Mouse (Mus musculus): ENCODE measurements around the gene Kdm2b. TPM values are rescaled to one million over a fixed set of nuclear protein-coding genes. Genes with fewer than 3 reads are reported as not detected.
"Not testable (repeated sequence)": the region's sequence is repeated elsewhere in the genome, so short reads cannot be mapped to it uniquely, and the experiment has no call there.

Kdm2b gene
- polyA plus RNA-seq, 1 experiment from 2014 or later: 89.2 TPM

DNA sequence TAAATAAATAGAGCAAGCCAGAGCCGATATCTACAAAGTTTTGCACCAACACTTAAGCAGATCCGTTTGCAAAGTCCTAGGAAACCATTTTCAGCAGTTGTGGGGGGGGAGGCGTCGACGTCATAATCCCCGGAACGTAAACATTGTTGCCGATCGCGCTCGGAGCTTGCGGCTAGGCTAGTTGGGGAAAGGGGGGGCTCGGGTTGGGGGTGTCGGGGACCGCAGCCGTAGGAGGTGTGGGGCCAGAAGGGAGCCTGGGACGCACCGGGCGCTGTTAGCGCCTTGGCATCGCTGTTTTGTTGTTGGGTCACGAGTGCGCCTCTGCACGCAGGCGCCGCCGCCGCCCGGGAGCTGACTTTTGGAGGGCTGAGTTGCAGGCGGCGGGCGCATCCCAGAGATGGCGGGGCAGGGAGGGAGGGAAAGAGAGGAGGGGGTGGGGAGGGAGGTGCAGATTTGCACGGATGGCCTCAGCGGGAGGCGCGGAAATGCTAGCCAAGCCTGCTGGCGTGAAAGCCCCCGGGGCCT is 560 bp downstream of the Kdm2b start:
- H3K36me3 ChIP-seq: no peaks in the 10 kb centered on the region
- peak overlapping the region; percentile 79 for H3K27ac ChIP-seq (replicated peaks)
- peak overlapping the region; percentile 96 for H3K4me2 ChIP-seq
- H3K9ac ChIP-seq (replicated peaks): peak overlapping the region; percentile 48
- under 1% methylated on average over 32 of the region's 39 CpGs for WGBS
- peak; percentile 73; the same call in 1 of the 2 replicates for ATAC-seq (ENCODE audit: low FRiP score)
- H3K4me1 ChIP-seq: peaks cover 53% of the 10 kb centered on the region
- no peaks in the 10 kb centered on the region for H3K27me3 ChIP-seq (replicated peaks)
- peak overlapping the region; percentile 74 for H3K4me3 ChIP-seq (replicated peaks)
- H3K9me3 ChIP-seq (replicated peaks): no peaks in the 10 kb centered on the region

DNA sequence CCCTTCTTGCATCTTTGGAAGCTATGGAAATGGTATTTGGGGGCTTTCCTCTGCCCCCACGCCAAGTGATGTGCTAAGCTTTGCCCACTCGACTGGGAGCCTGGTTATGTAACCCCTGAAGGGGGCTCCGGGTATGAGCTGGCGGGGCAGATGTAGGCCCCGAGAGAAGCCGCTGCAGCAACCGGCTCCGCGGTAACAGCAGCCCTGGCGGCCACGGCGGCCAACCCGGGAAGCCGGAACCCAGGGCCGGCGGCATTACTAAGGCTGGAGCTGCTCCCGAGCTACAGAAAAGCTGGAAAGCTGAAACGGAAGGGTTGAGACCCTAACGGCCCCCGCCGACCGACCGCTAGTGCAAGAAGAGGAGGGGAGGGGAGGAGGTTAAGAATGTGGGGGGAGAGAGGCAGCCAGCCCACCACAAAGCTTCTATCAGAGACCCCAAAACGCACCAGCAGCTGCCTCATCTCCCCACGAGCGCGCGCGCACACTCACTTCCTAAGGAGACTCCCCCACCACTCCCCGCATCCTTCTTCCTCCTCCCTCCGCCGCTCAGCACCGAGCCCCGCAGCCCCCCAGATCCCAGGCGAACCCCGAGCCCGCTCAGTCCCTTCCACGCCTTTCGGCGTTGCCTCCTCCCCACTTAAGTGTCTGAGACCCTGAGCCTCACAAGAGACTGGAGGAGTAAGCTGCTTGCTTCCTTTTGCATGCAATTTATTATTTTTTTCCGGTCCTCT is 1.4 kb downstream of the Kdm2b start:
- H3K4me3 ChIP-seq (replicated peaks): peak overlapping the region; percentile 74
- no peaks in the 10 kb centered on the region for H3K9me3 ChIP-seq (replicated peaks)
- peak overlapping the region; percentile 96 for H3K4me2 ChIP-seq
- peak overlapping the region; percentile 48 for H3K9ac ChIP-seq (replicated peaks)
- H3K27me3 ChIP-seq (replicated peaks): no peaks in the 10 kb centered on the region
- ATAC-seq (ENCODE audit: low FRiP score): no peak
- peak overlapping the region; percentile 79 for H3K27ac ChIP-seq (replicated peaks)
- under 1% methylated on average over 41 of the region's 41 CpGs for WGBS
- peaks cover 53% of the 10 kb centered on the region for H3K4me1 ChIP-seq
- H3K36me3 ChIP-seq: no peaks in the 10 kb centered on the region

GRCm38 (mm10) chr5:122987211-122988020 is 2.2 kb downstream of the Kdm2b start:
- Histone ChIP-seq H3K27ac (replicated peaks) (no peak overlapping the region), H3K36me3 (no peaks in the 10 kb centered on the region), H3K4me1 (peaks cover 53% of the 10 kb centered on the region), H3K4me3 (replicated peaks) (peak overlapping the region; percentile 74), H3K9me3 (replicated peaks) (no peaks in the 10 kb centered on the region), H3K4me2 (peak overlapping the region; percentile 96), H3K9ac (replicated peaks) (peak overlapping the region; percentile 48), H3K27me3 (replicated peaks) (no peaks in the 10 kb centered on the region)
- ATAC-seq (ENCODE audit: low FRiP score): 0 out of 2 replicates have a peak, but pooled peaks have one; percentile 33
- WGBS: 2% methylated on average over 39 of the region's 39 CpGs

DNA sequence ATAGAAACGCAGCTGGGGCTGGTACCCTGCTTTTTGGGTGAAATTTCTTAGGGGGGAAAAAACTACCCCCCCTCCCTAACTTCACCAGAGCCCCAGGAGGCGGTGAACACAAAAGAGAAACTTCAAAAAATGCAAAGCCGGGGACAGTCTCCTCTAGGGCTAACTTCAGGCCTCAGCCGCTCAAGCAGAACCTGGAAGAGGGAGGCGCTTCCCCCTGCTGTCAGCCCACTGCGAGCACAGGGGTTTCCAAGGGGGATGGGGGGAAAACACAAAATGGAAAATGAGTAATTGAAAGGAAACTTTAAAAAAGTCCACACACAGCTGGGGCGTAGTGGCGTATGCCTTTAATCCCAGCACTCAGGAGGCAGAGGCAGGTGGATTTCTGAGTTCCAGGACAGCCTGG is 3.5 kb downstream of the Kdm2b start:
- no peak overlapping the region for H3K27ac ChIP-seq (replicated peaks)

DNA sequence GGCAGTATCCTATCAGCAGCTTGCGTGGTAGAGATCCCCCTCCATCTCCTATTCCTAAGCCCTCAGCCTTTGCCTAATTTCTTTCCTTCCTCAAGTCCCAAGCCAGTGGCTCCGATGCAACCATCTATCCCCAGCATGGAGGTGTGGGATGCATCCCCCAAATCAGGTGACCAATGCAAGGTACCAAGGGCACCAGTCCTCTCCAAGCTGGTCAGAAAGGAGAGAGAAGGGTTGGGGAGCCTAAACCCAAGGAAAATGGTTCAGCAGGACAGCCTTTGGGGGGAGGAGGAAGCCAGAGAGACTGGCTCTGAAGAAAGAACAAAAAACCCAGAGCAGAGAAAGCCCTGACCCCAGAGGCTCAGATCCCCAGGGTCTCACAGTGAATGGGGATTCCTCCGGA is 4.3 kb downstream of the Kdm2b start:
- Histone ChIP-seq H3K9ac (replicated peaks) (no peak overlapping the region), H3K4me3 (replicated peaks) (no peak overlapping the region), H3K27ac (replicated peaks) (no peak overlapping the region), H3K27me3 (replicated peaks) (no peaks in the 10 kb centered on the region), H3K9me3 (replicated peaks) (no peaks in the 10 kb centered on the region), H3K4me2 (no peak overlapping the region), H3K4me1 (peaks cover 42% of the 10 kb centered on the region), H3K36me3 (no peaks in the 10 kb centered on the region)
- no peak for ATAC-seq (ENCODE audit: low FRiP score)
- 63% methylated on average over 3 of the region's 3 CpGs for WGBS

More for the DNA sequence above, 3.5 kb downstream of the Kdm2b start:
- peaks cover 49% of the 10 kb centered on the region for H3K4me1 ChIP-seq
- 37% methylated on average over 8 of the region's 8 CpGs for WGBS
- ATAC-seq (ENCODE audit: low FRiP score): no peak
- no peaks in the 10 kb centered on the region for H3K36me3 ChIP-seq
- peak overlapping the region; percentile 11 for H3K4me2 ChIP-seq
- no peaks in the 10 kb centered on the region for H3K9me3 ChIP-seq (replicated peaks)
- H3K27me3 ChIP-seq (replicated peaks): no peaks in the 10 kb centered on the region
- H3K9ac ChIP-seq (replicated peaks): no peak overlapping the region
- H3K4me3 ChIP-seq (replicated peaks): no peak overlapping the region

GRCm38 (mm10) chr5:122984483-122984882 is 5.1 kb downstream of the Kdm2b start:
- Histone ChIP-seq H3K4me3 (replicated peaks) (no peak overlapping the region), H3K9ac (replicated peaks) (no peak overlapping the region), H3K27me3 (replicated peaks) (no peaks in the 10 kb centered on the region), H3K9me3 (replicated peaks) (no peaks in the 10 kb centered on the region), H3K27ac (replicated peaks) (no peak overlapping the region), H3K4me1 (peaks cover 34% of the 10 kb centered on the region), H3K36me3 (no peaks in the 10 kb centered on the region), H3K4me2 (no peak overlapping the region)
- ATAC-seq (ENCODE audit: low FRiP score): no peak
- 89% methylated on average over 5 of the region's 5 CpGs for WGBS

- no peak overlapping the region for H3K4me3 ChIP-seq (replicated peaks)
- no peaks in the 10 kb centered on the region for H3K9me3 ChIP-seq (replicated peaks)
- no peaks in the 10 kb centered on the region for H3K4me1 ChIP-seq
- no peaks in the 10 kb centered on the region for H3K36me3 ChIP-seq
- 92% methylated on average over 8 of the region's 8 CpGs for WGBS
- no peaks in the 10 kb centered on the region for H3K27me3 ChIP-seq (replicated peaks)
- H3K4me2 ChIP-seq: no peak overlapping the region
- ATAC-seq (ENCODE audit: low FRiP score): no peak
- no peak overlapping the region for H3K9ac ChIP-seq (replicated peaks)
- H3K27ac ChIP-seq (replicated peaks): no peak overlapping the region
Measured at GRCm38 (mm10) chr5:122978970-122979369, 10.7 kb downstream of the Kdm2b start.

GRCm38 (mm10) chr5:122974701-122975100 is 14.9 kb downstream of the Kdm2b start:
- H3K4me2 ChIP-seq; H3K27ac ChIP-seq (replicated peaks); H3K36me3 ChIP-seq; H3K4me3 ChIP-seq (replicated peaks); H3K9ac ChIP-seq (replicated peaks); ATAC-seq (ENCODE audit: low FRiP score); H3K27me3 ChIP-seq (replicated peaks); H3K9me3 ChIP-seq (replicated peaks); H3K4me1 ChIP-seq: not testable (repeated sequence)
- 95% methylated on average over 4 of the region's 4 CpGs for WGBS

DNA sequence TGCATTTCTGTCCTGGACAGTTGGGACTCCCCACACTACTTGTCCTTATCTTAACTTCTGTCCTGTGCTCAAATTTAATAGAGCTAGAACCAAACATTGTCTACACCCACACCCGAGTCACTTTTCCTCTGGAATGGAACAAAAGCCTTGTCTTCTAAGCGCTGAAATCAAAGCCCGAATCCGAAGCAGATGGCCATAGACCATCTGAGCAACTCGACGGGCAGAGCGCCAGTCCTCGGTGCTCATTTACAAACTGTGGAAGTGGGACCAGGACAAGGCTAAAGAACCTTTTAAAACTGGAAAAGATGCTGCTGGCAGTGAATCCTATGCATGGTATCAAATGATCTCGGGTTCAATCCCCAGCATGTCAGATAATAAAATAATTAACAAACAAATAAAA is 17.5 kb downstream of the Kdm2b start:
- no peak overlapping the region for H3K9ac ChIP-seq (replicated peaks)
- H3K9me3 ChIP-seq (replicated peaks): no peaks in the 10 kb centered on the region
- H3K4me2 ChIP-seq: no peak overlapping the region
- 0 out of 2 replicates have a peak, but pooled peaks cover 8% of the 10 kb centered on the region for H3K4me1 ChIP-seq
- H3K27me3 ChIP-seq (replicated peaks): no peaks in the 10 kb centered on the region
- WGBS: 50% methylated on average over 9 of the region's 9 CpGs
- no peak overlapping the region for H3K4me3 ChIP-seq (replicated peaks)
- no peak overlapping the region for H3K27ac ChIP-seq (replicated peaks)
- no peaks in the 10 kb centered on the region for H3K36me3 ChIP-seq
- ATAC-seq (ENCODE audit: low FRiP score): no peak

GRCm38 (mm10) chr5:122971438-122971837 is 18.2 kb downstream of the Kdm2b start:
- Histone ChIP-seq H3K27me3 (replicated peaks) (no peaks in the 10 kb centered on the region), H3K4me1 (0 out of 2 replicates have a peak, but pooled peaks cover 8% of the 10 kb centered on the region), H3K9ac (replicated peaks) (no peak overlapping the region), H3K9me3 (replicated peaks) (no peaks in the 10 kb centered on the region), H3K27ac (replicated peaks) (no peak overlapping the region), H3K4me3 (replicated peaks) (no peak overlapping the region), H3K36me3 (no peaks in the 10 kb centered on the region), H3K4me2 (no peak overlapping the region)
- no peak for ATAC-seq (ENCODE audit: low FRiP score)
- 84% methylated on average over 4 of the region's 4 CpGs for WGBS

GRCm38 (mm10) chr5:122970056-122970455 is 19.6 kb downstream of the Kdm2b start:
- no peak for ATAC-seq (ENCODE audit: low FRiP score)
- H3K36me3 ChIP-seq: no peaks in the 10 kb centered on the region
- no peak overlapping the region for H3K9ac ChIP-seq (replicated peaks)
- 70% methylated on average over 5 of the region's 5 CpGs for WGBS
- no peaks in the 10 kb centered on the region for H3K9me3 ChIP-seq (replicated peaks)
- H3K27ac ChIP-seq (replicated peaks): no peak overlapping the region
- H3K27me3 ChIP-seq (replicated peaks): no peaks in the 10 kb centered on the region
- no peak overlapping the region for H3K4me2 ChIP-seq
- H3K4me1 ChIP-seq: 0 out of 2 replicates have a peak, but pooled peaks cover 8% of the 10 kb centered on the region
- no peak overlapping the region for H3K4me3 ChIP-seq (replicated peaks)
